Mouse (Mus musculus) erythroblast, adult 5-6 weeks (primary cell): Measurements from ENCODE around the gene Acss3. TPM values are rescaled to one million over a fixed set of nuclear protein-coding genes. Genes with fewer than 3 reads are reported as not detected.

Source experiments
- ATAC-seq: replicated peaks from 2 replicates; pipeline ENCODE4 v1.8.0; 2016; ENCODE audit warnings: moderate number of reproducible peaks, mild to moderate bottlenecking, moderate TSS enrichment, inconsistent platforms; ENCODE audit not compliant: poor library complexity, low FRiP score, severe bottlenecking
- total RNA-seq, 2 experiments: library from RNA; stranded (forward) in 1 of 2; stranded (reverse) in 1 of 2; fragments of 150-400 nt in 1 of 2; fragments of 200-764, 138-1000 nt in 1 of 2; gene quantifications; 2 replicates each; pipeline versions ENCODE4 v1.2.3 to v1.2.4; 2015 to 2017; ENCODE audit warnings: low replicate concordance in 2 of 2

The Acss3 gene
- total RNA-seq, 2 experiments from 2014 or later, result not detected

GRCm38 (mm10) chr10:107024254-107024653, 99.2 kb downstream of the Acss3 start:
- no peak for ATAC-seq

- no peak for ATAC-seq
These were observed 102.3 kb downstream of the Acss3 start for GRCm38 (mm10) chr10:107021118-107021517.

GRCm38 (mm10) chr10:107011142-107011541, 112.3 kb downstream of the Acss3 start:
- ATAC-seq, result no peak

GRCm38 (mm10) chr10:106998052-106998625, 125.3 kb downstream of the Acss3 start:
- ATAC-seq, result no peak

- ATAC-seq, result no peak
These were observed 134.0 kb downstream of the Acss3 start for GRCm38 (mm10) chr10:106989478-106989877.

- ATAC-seq, result no peak
These were observed 148.0 kb downstream of the Acss3 start for GRCm38 (mm10) chr10:106975193-106976141.

- ATAC-seq, result no peak
These were observed 164.4 kb downstream of the Acss3 start for GRCm38 (mm10) chr10:106959026-106959425.

GRCm38 (mm10) chr10:106941380-106941779, 182.1 kb downstream of the Acss3 start:
- no peak for ATAC-seq

GRCm38 (mm10) chr10:106939441-106939840, 184.0 kb downstream of the Acss3 start:
- ATAC-seq, result no peak

- no peak for ATAC-seq
These were observed 184.6 kb downstream of the Acss3 start for GRCm38 (mm10) chr10:106938851-106939250.

GRCm38 (mm10) chr10:106936996-106937395, 186.5 kb downstream of the Acss3 start:
- ATAC-seq, result no peak

- no peak for ATAC-seq
These were observed 190.8 kb downstream of the Acss3 start for GRCm38 (mm10) chr10:106932571-106933073.

- no peak for ATAC-seq
These were observed 194.7 kb downstream of the Acss3 start for GRCm38 (mm10) chr10:106928576-106929332.

GRCm38 (mm10) chr10:106924798-106925197, 198.7 kb downstream of the Acss3 start:
- no peak for ATAC-seq

- no peak for ATAC-seq
These were observed 199.1 kb downstream of the Acss3 start for GRCm38 (mm10) chr10:106924334-106924733.

GRCm38 (mm10) chr10:106914822-106915221, 208.6 kb downstream of the Acss3 start:
- ATAC-seq, result no peak

GRCm38 (mm10) chr10:106914275-106914674, 209.2 kb downstream of the Acss3 start:
- no peak for ATAC-seq

GRCm38 (mm10) chr10:106913032-106913431, 210.4 kb downstream of the Acss3 start:
- no peak for ATAC-seq

GRCm38 (mm10) chr10:106910108-106910507, 213.4 kb downstream of the Acss3 start:
- ATAC-seq, result no peak

GRCm38 (mm10) chr10:106896351-106896750, 227.1 kb downstream of the Acss3 start:
- ATAC-seq, result no peak
